Mouse (Mus musculus) heart, embryonic 12.5 days (tissue): ENCODE measurements around the gene Creb3l1. TPM values are rescaled to one million over a fixed set of nuclear protein-coding genes. Genes with fewer than 3 reads are reported as not detected.

Experiments
- ATAC-seq: fragments of 200-750 bp; cut with Nextera tagmentation; 2 replicates; pipeline ENCODE4 v1.8.0; 2017; ENCODE audit warnings: moderate TSS enrichment, moderate library complexity; ENCODE audit not compliant: insufficient number of reproducible peaks, low FRiP score
- H3K27ac ChIP-seq: fragments of 300-500 bp; sonication (generic); 2 replicates; pipeline ENCODE4 v1.5.1; 2016; ENCODE audit warnings: mild to moderate bottlenecking, moderate library complexity; ENCODE audit not compliant: poor library complexity, severe bottlenecking
- H3K27me3 ChIP-seq: fragments of 300-500 bp; sonication (generic); replicated peaks from 2 replicates; pipeline ENCODE4 v1.6.1; 2016; ENCODE audit warnings: mild to moderate bottlenecking, moderate library complexity
- H3K36me3 ChIP-seq: fragments of 300-500 bp; sonication (generic); 2 replicates; pipeline ENCODE4 v1.6.1; 2016; ENCODE audit warnings: mild to moderate bottlenecking, moderate library complexity
- H3K4me1 ChIP-seq: fragments of 300-500 bp; sonication (generic); replicated peaks from 2 replicates; pipeline ENCODE4 v1.6.1; 2016; ENCODE audit warnings: mild to moderate bottlenecking
- H3K4me2 ChIP-seq: fragments of 300-500 bp; sonication (generic); 2 replicates; pipeline ENCODE4 v1.6.1; 2016; ENCODE audit warnings: mild to moderate bottlenecking, moderate library complexity
- H3K4me3 ChIP-seq: fragments of 300-500 bp; sonication (generic); 2 replicates; pipeline ENCODE4 v1.5.1; 2016; ENCODE audit warnings: mild to moderate bottlenecking
- H3K9ac ChIP-seq: fragments of 300-500 bp; sonication (generic); 2 replicates; pipeline ENCODE4 v1.6.1; 2016; ENCODE audit warnings: mild to moderate bottlenecking, moderate library complexity
- H3K9me3 ChIP-seq: fragments of 300-500 bp; sonication (generic); replicated peaks from 2 replicates; pipeline ENCODE4 v1.6.1; 2016; ENCODE audit warnings: mild to moderate bottlenecking, moderate library complexity
- WGBS: fragments of 180-500 bp; shearing (Covaris S2); methylation state at CpG from one replicate; pipeline ENCODE4 v1.1.7; 2016; 5-methylcytosine and 5-hydroxymethylcytosine counted together
- polyA plus RNA-seq: library from polyadenylated mRNA; unstranded; fragments of >200 nt; fragmentation: Nextera tagmentation; extraction: Ambion mirVana; gene quantifications from 2 replicates; pipeline ENCODE4 v1.2.1, GENCODE M21; 2016

Gene Creb3l1
- polyA plus RNA-seq, 1 experiment from 2014 or later: 6.7 TPM

- peak overlapping the region; percentile 84 for H3K4me2 ChIP-seq
- H3K9ac ChIP-seq: peak overlapping the region; percentile 58
- no peak for ATAC-seq
- WGBS: 3% methylated on average over 11 of the region's 11 CpGs
- no peaks in the 10 kb centered on the region for H3K36me3 ChIP-seq
- no peak overlapping the region for H3K27ac ChIP-seq
- peak overlapping the region; percentile 53 for H3K4me3 ChIP-seq
- H3K4me1 ChIP-seq: peaks cover 23% of the 10 kb centered on the region
- H3K9me3 ChIP-seq: no peaks in the 10 kb centered on the region
- H3K27me3 ChIP-seq: peaks cover 25% of the 10 kb centered on the region
Observed at GRCm38 (mm10) chr2:92058936-92059335, 34.6 kb upstream of the Creb3l1 start.

- under 1% methylated on average over 29 of the region's 29 CpGs for WGBS
- Histone ChIP-seq H3K9ac (peak overlapping the region; percentile 58), H3K4me1 (peaks cover 23% of the 10 kb centered on the region), H3K4me2 (peak overlapping the region; percentile 84), H3K36me3 (no peaks in the 10 kb centered on the region), H3K27ac (no peak overlapping the region), H3K9me3 (no peaks in the 10 kb centered on the region), H3K27me3 (peaks cover 30% of the 10 kb centered on the region), H3K4me3 (peak overlapping the region; percentile 53)
- peak; percentile 73 for ATAC-seq
Observed at GRCm38 (mm10) chr2:92058469-92058868, 34.2 kb upstream of the Creb3l1 start.

DNA sequence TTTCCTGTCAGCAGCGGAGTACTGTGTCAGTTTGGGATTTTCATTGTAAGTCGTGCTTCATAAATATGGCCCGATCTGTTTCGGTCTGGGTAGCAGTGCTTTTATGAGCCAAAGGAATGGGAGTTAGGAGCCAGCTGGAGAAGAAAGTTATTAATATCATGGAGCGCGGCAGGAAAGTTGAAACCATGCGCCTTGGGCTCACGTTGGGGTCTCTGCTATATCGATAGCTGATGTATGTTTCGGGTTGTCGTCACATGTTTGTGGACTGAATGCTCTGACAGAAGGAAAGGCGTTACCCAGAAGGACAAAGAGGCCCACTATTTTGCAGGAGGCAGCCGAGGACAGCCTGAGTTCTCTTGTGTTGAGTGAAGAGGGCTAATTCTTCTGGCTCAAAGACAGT, 32.5 kb upstream of the Creb3l1 start:
- Histone ChIP-seq H3K27me3 (peaks cover 39% of the 10 kb centered on the region), H3K4me3 (no peak overlapping the region), H3K36me3 (no peaks in the 10 kb centered on the region), H3K27ac (no peak overlapping the region), H3K4me2 (no peak overlapping the region), H3K9ac (no peak overlapping the region), H3K4me1 (peaks cover 27% of the 10 kb centered on the region), H3K9me3 (no peaks in the 10 kb centered on the region)
- WGBS: 83% methylated on average over 13 of the region's 13 CpGs
- no peak for ATAC-seq

GRCm38 (mm10) chr2:92055831-92056236, 31.5 kb upstream of the Creb3l1 start:
- H3K36me3 ChIP-seq: no peaks in the 10 kb centered on the region
- peak overlapping the region; percentile 52 for H3K4me3 ChIP-seq
- ATAC-seq: peak; percentile 44; the same call in 1 of the 2 replicates
- peaks cover 27% of the 10 kb centered on the region for H3K4me1 ChIP-seq
- WGBS: 2% methylated on average over 14 of the region's 14 CpGs
- peak overlapping the region; percentile 91 for H3K4me2 ChIP-seq
- no peaks in the 10 kb centered on the region for H3K9me3 ChIP-seq
- H3K27ac ChIP-seq: peak overlapping the region; percentile 63
- peaks cover 39% of the 10 kb centered on the region for H3K27me3 ChIP-seq
- peak overlapping the region; percentile 68 for H3K9ac ChIP-seq

DNA sequence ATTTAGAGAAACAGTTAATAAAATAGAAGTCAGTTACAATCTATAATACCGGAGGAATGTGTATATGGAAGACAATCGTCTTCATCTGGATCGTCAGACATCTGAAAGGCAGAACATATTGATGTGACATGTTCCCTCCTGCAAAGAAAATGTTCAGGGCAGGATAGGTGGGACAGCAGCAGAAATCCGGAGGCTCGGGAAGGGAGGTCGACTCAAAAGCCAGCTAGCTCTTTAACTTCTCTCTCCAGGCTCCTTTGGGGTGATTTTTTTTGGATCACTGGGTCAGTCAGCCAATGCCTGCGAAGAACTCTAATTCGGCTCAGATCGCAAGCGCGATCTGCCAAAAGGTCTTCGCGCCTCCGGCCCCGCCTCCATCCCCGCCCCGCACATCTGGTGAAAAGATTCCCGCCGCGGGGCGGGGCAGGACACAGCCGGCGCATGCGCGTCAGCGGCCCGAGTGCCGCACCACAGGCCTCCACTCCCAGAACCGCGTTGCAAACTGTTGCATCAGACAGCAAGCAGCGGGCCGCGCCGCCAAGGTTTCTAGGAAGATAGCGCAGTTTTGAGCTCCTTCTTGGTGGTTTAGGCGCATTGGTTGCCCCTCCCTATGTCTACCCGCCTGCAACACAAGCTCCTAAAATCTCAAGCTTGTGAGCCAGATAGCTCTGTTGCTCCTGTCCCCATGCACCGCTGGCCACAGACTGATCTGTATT, 31.0 kb upstream of the Creb3l1 start:
- H3K9ac ChIP-seq: peak overlapping the region; percentile 68
- peak overlapping the region; percentile 63 for H3K27ac ChIP-seq
- peaks cover 33% of the 10 kb centered on the region for H3K27me3 ChIP-seq
- ATAC-seq: peak; percentile 56
- peaks cover 27% of the 10 kb centered on the region for H3K4me1 ChIP-seq
- WGBS: 4% methylated on average over 38 of the region's 38 CpGs
- H3K36me3 ChIP-seq: no peaks in the 10 kb centered on the region
- peak overlapping the region; percentile 52 for H3K4me3 ChIP-seq
- no peaks in the 10 kb centered on the region for H3K9me3 ChIP-seq
- peak overlapping the region; percentile 91 for H3K4me2 ChIP-seq

GRCm38 (mm10) chr2:92052754-92053153, 28.5 kb upstream of the Creb3l1 start:
- Histone ChIP-seq H3K9me3 (no peaks in the 10 kb centered on the region), H3K4me2 (no peak overlapping the region), H3K4me1 (peaks cover 30% of the 10 kb centered on the region), H3K27ac (no peak overlapping the region), H3K4me3 (no peak overlapping the region), H3K27me3 (peaks cover 31% of the 10 kb centered on the region), H3K36me3 (no peaks in the 10 kb centered on the region), H3K9ac (no peak overlapping the region)
- no peak for ATAC-seq
- WGBS: 46% methylated on average over 2 of the region's 2 CpGs

DNA sequence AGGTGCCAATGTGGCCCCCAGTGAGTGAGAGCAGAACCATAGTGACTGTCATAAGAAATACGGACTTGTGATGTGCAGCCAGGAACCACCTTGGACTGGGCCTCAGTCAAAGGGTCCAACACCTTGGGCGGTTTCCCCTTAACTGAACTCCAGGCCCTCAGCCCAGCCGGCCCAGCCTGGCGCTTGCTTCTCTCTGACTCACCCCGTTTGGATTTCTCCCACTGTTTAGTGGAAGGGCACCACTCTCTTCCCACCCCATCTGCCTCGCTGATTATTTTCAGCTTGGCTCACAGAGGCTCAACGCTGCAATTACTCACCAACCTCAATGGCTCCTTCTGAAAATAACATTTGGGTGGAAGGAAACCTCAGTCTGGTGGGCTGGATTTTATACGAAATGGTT, 27.9 kb upstream of the Creb3l1 start:
- Histone ChIP-seq H3K27ac (no peak overlapping the region), H3K9ac (no peak overlapping the region), H3K27me3 (peaks cover 31% of the 10 kb centered on the region), H3K36me3 (no peaks in the 10 kb centered on the region), H3K9me3 (no peaks in the 10 kb centered on the region), H3K4me3 (no peak overlapping the region), H3K4me2 (no peak overlapping the region), H3K4me1 (peaks cover 33% of the 10 kb centered on the region)
- 80% methylated on average over 8 of the region's 8 CpGs for WGBS
- ATAC-seq: no peak

- H3K36me3 ChIP-seq: no peaks in the 10 kb centered on the region
- peaks cover 18% of the 10 kb centered on the region for H3K4me1 ChIP-seq
- no peak for ATAC-seq
- H3K9ac ChIP-seq: no peak overlapping the region
- no peak overlapping the region for H3K4me3 ChIP-seq
- 61% methylated on average over 9 of the region's 9 CpGs for WGBS
- no peak overlapping the region for H3K4me2 ChIP-seq
- peaks cover 17% of the 10 kb centered on the region for H3K27me3 ChIP-seq
- H3K27ac ChIP-seq: no peak overlapping the region
- H3K9me3 ChIP-seq: no peaks in the 10 kb centered on the region
Observed at GRCm38 (mm10) chr2:92048034-92048690, 23.9 kb upstream of the Creb3l1 start.

DNA sequence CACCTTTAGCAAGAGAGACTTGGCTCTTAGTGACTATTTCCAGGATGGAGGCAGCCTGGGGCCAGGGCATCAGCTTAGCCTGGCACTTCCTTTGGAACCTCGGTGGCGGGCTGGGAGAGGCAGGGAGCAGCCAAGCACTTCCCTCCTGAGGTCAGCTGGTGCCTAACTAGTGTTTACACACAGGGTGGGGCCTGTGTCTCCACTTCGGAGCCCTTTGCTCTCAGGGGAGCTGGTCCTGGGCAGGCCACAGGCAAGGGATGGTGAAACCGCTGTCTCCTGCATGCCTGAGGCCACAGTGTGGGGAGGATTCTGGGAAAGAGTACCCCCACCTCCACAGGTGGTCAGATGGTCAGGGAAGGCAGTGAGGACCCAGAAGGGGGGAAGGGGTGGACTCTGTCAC, 23.3 kb upstream of the Creb3l1 start:
- Histone ChIP-seq H3K9ac (no peak overlapping the region), H3K27me3 (peaks cover 11% of the 10 kb centered on the region; the same call in 1 of the 2 replicates), H3K9me3 (no peaks in the 10 kb centered on the region), H3K4me2 (no peak overlapping the region), H3K36me3 (no peaks in the 10 kb centered on the region), H3K4me1 (peaks cover 19% of the 10 kb centered on the region), H3K4me3 (no peak overlapping the region), H3K27ac (no peak overlapping the region)
- WGBS: 22% methylated on average over 4 of the region's 4 CpGs
- no peak for ATAC-seq

- no peak overlapping the region for H3K4me3 ChIP-seq
- WGBS: 82% methylated on average over 12 of the region's 12 CpGs
- peaks cover 23% of the 10 kb centered on the region for H3K4me1 ChIP-seq
- no peaks in the 10 kb centered on the region for H3K9me3 ChIP-seq
- H3K27ac ChIP-seq: no peak overlapping the region
- no peak for ATAC-seq
- H3K4me2 ChIP-seq: no peak overlapping the region
- H3K27me3 ChIP-seq: no peaks in the 10 kb centered on the region
- no peak overlapping the region for H3K9ac ChIP-seq
- H3K36me3 ChIP-seq: no peaks in the 10 kb centered on the region
Observed at GRCm38 (mm10) chr2:92043285-92043684, 19.0 kb upstream of the Creb3l1 start.

GRCm38 (mm10) chr2:92041538-92041937, 17.2 kb upstream of the Creb3l1 start:
- no peaks in the 10 kb centered on the region for H3K9me3 ChIP-seq
- no peaks in the 10 kb centered on the region for H3K27me3 ChIP-seq
- H3K4me2 ChIP-seq: no peak overlapping the region
- H3K4me3 ChIP-seq: no peak overlapping the region
- H3K9ac ChIP-seq: no peak overlapping the region
- H3K4me1 ChIP-seq: peaks cover 16% of the 10 kb centered on the region
- H3K27ac ChIP-seq: no peak overlapping the region
- 73% methylated on average over 15 of the region's 15 CpGs for whole genome bisulfite sequencing
- no peak for ATAC-seq
- H3K36me3 ChIP-seq: no peaks in the 10 kb centered on the region
